Mouse (Mus musculus) gastrocnemius, postnatal 14 days (tissue): Measurements from ENCODE around the gene Ppp1r8. TPM values are rescaled to one million over a fixed set of nuclear protein-coding genes. Genes with fewer than 3 reads are reported as not detected.
"Not testable (repeated sequence)": the region's sequence is repeated elsewhere in the genome, so short reads cannot be mapped to it uniquely, and the experiment has no call there.

Experiments
- DNase-seq: peaks from one replicate; pipeline ENCODE4 v3.0.0; 2021; ENCODE audit warnings: mixed read lengths
- intact Hi-C: fragments of 180-260 bp; cut with DNase I; formaldehyde crosslinking; loops from one replicate; pipeline ENCODE4 v1.15.1; 2025; ENCODE audit warnings: low total_unique reads
- total RNA-seq, 2 experiments: library from RNA; stranded (reverse); gene quantifications; 2 replicates each; pipeline ENCODE4 v1.2.3; 2021

Gene Ppp1r8
- total RNA-seq, 2 experiments from 2014 or later = 16.3 to 17.5 TPM

- intact Hi-C loops, DNase-seq: not testable (repeated sequence)
These were observed 49.5 kb downstream of the Ppp1r8 start for GRCm38 (mm10) chr4:132793322-132794004.

GRCm38 (mm10) chr4:132789731-132790130 is 53.2 kb downstream of the Ppp1r8 start:
- intact Hi-C loops = no loop called here
- no peak for DNase-seq

- intact Hi-C loops = no loop called here
- DNase-seq = no peak
These were observed 57.7 kb downstream of the Ppp1r8 start for GRCm38 (mm10) chr4:132785228-132785627.

- intact Hi-C loops = loop anchor here (5.0 kb wide), 1 partner anchor 149 kb away; no protein-coding TSS in a partner anchor
- no peak for DNase-seq
These were observed 59.2 kb downstream of the Ppp1r8 start for GRCm38 (mm10) chr4:132783732-132784131.

- intact Hi-C loops = loop anchor here (5.0 kb wide), 1 partner anchor 152 kb away; no protein-coding TSS in a partner anchor
- DNase-seq = no peak
These were observed 62.7 kb downstream of the Ppp1r8 start for GRCm38 (mm10) chr4:132780288-132780687.

- no peak for DNase-seq
- intact Hi-C loops = no loop called here
These were observed 64.3 kb downstream of the Ppp1r8 start for GRCm38 (mm10) chr4:132778562-132779201.

Other genes starting within 250 kb of the Ppp1r8 start
- gene Eya3, start 204.2 kb downstream of the Ppp1r8 start, total RNA-seq = 10 to 100 TPM; 14.2 to 14.3 TPM
- gene Xkr8, start 110.6 kb downstream of the Ppp1r8 start, total RNA-seq = 1 to 10 TPM; 1.6 to 1.9 TPM
- 1 to 10 TPM; 1.9 to 3.0 TPM for gene Smpdl3b, start 85.9 kb downstream of the Ppp1r8 start, total RNA-seq
- gene Rpa2, start 74.8 kb downstream of the Ppp1r8 start, total RNA-seq = 10 to 100 TPM; 14.1 to 14.9 TPM
- gene Themis2, start 46.8 kb downstream of the Ppp1r8 start, total RNA-seq = 1 to 10 TPM; 1.5 to 1.7 TPM
- gene Stx12, start 41.3 kb upstream of the Ppp1r8 start, total RNA-seq = 10 to 100 TPM; 23.3 to 24.3 TPM
- 10 to 100 TPM; 21.2 to 27.4 TPM for gene Fam76a, start 79.4 kb upstream of the Ppp1r8 start, total RNA-seq
- under 1 TPM; 0.10 to 0.16 TPM for gene Fgr, start 130.9 kb upstream of the Ppp1r8 start, total RNA-seq
- 10 to 100 TPM; 37.1 to 56.1 TPM for gene Ahdc1, start 168.1 kb upstream of the Ppp1r8 start, total RNA-seq